Mouse (Mus musculus) natural killer cell, adult 2 months (primary cell): Measurements from ENCODE around the gene Tbc1d30.
A peak's percentile ranks its signal among the peaks of the same experiment; 100 is the strongest.

ENCODE experiments used
- DNase-seq, 2 experiments: peaks; one replicate each; pipeline ENCODE4 v3.0.0; 2022; ENCODE audit warnings: low spot score in 2 of 2

Gene Tbc1d30

DNA sequence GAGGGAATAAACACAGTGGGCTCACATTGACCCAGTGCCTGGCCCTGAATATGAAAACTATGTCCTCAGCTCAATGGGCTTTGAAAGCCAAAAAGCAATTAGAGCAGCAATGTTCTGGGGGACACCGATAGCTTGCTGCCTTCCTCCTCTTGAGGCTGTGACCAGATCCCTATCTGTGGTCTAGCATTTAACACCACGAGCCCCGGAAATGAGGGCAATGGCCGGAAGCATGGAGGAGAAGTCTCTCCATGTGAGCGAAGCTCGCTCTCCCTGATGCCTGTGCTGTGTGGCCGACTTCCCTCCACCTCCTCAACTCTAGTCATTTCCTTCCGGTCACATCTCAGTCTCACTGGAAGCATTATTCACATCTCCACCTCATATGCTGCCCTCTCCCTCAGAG, 82.3 kb downstream of the Tbc1d30 start:
- DNase-seq, result peak in 1 of 2 experiments; percentile 22

GRCm38 (mm10) chr10:121264204-121264575, 86.9 kb downstream of the Tbc1d30 start:
- no peak for DNase-seq

DNA sequence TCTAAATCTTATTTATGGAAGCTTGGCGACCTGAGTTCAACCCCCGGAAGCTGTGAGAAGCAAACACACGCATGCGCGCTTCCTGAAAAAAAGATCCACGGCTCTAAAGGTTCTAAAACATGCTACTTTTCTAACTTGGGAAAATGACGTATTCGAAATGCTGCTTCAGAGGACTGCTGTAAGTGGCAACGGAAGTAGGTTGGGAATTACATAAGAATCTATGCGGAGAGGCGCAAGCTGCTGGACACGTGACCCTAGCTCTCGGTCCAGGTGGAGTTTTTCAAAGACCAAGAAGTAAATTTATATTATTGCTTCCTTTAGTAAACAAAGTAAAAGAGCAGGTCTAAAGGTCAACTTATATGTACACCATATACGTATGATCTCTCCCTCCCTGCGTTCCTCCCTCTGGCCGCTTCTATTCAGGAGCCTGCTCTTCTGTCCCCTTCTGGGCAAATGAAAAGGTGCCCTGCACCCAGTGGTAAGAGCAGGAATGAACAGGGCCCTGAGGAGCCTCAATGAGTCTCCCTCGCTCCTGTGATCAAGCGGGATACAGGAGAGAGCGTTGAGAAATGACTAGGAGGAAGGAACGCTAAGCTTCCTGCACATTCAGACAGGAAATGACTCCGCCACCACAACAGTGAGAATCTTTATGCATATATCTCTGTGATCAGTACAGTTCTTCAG, 87.4 kb downstream of the Tbc1d30 start:
- no peak for DNase-seq

- DNase-seq, result no peak
These were observed 88.9 kb downstream of the Tbc1d30 start for GRCm38 (mm10) chr10:121262206-121262605.

- DNase-seq, result no peak
These were observed 90.0 kb downstream of the Tbc1d30 start for GRCm38 (mm10) chr10:121261036-121261592.

GRCm38 (mm10) chr10:121256115-121256825, 94.8 kb downstream of the Tbc1d30 start:
- peak; percentile 46 to 50 for DNase-seq

GRCm38 (mm10) chr10:121255465-121255864, 95.6 kb downstream of the Tbc1d30 start:
- no peak for DNase-seq

DNA sequence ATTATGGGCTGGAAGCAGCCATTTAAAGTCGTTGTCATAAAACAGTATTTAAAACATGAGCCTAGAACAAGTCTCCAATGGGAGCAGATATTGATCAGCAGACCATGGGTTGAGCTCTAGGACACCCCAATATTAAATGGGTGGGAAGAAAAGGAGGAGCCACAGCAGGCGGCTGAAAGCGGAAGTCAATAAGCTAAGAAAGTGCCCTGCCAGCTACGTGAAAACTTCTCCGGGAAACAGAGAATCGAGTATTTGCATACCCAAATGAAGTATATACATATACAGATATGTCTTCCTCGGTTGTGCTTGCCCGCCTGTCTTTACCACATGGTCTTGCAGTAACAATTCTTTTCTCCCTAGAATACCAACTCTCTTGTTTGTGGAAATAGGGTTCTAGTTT, 96.7 kb downstream of the Tbc1d30 start:
- no peak for DNase-seq

- no peak for DNase-seq
These were observed 98.3 kb downstream of the Tbc1d30 start for GRCm38 (mm10) chr10:121252781-121253180.

- DNase-seq, result no peak
These were observed 99.9 kb downstream of the Tbc1d30 start for GRCm38 (mm10) chr10:121251191-121251590.

DNA sequence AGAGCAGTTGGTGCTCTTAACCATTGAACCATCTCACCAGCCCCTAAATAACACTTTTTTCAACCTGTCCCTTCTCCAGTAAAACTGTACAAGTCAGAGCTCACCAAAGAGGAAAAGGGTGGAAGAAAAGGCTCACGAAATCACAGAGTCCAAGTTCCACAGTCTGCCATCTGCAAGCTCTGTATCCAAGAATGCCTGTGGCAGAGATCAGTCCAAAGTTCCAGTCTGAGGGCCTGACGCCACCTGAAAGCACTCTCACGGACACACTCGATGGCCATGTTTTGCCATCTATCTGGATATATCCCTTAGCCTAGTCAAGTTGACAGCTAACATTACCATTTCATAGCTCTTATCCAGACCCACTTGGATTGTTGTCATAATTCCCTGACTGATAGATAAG, 101.3 kb downstream of the Tbc1d30 start:
- no peak for DNase-seq

GRCm38 (mm10) chr10:121247545-121247944, 103.5 kb downstream of the Tbc1d30 start:
- DNase-seq, result no peak

- DNase-seq, result no peak
These were observed 104.1 kb downstream of the Tbc1d30 start for GRCm38 (mm10) chr10:121246971-121247370.

GRCm38 (mm10) chr10:121243373-121244207, 107.5 kb downstream of the Tbc1d30 start:
- DNase-seq, result no peak

GRCm38 (mm10) chr10:121242596-121242995, 108.5 kb downstream of the Tbc1d30 start:
- no peak for DNase-seq

DNA sequence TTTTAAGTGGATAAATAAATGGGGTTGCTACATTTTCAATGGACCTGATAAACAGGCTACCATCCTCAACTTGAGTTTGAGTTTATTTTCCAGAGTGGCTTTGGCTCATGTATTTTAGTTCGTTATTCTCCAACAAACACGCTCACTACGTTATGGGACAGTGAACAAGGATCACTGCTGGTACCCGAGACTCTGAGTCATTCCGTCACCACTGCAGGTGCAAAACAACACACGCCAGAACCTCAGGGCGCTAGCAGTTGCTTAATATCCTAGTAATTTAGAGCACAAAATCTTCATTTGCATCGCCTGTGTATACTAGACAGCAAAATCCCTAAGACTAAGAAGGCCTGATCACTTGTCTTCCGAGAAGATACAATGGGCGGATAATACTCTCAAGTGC, 112.0 kb downstream of the Tbc1d30 start:
- no peak for DNase-seq

DNA sequence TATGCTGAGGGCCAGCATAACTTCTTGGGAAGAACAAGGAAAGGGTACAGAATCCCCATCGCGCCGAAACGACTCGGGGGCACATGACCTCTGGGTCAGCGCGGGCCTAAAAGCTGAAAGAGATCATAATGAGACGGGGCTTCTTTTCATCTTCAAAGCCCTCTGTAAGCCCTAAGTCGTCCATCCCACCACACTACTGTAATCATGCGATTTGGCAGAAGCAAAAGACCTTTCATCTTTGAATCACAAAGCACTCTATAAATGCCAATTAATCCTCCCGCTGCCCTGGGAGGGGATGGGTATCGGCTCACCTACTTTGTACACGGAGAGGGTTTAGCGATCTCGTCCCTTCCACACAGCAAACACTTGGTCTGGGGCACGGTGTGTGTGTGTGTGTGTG, 112.5 kb downstream of the Tbc1d30 start:
- DNase-seq, result no peak

DNA sequence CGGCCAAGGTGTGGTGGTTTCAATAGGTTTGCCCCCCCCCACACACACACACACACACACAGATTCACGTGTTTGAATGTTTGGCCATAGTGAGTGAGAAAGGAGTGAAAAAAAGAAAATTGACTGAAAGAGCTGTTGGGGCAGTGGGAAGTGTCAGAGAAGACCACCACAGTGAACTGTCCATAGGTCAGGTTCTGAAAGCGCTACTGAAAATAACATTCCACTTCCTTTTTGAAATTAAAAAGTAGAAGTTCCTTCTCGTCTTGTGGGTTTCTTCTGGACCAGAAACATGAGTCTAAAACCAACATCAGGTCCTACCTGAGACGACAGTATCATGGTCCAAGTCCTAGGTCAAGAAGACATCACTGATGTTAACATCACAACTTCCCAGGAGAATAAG, 113.7 kb downstream of the Tbc1d30 start:
- no peak for DNase-seq

DNA sequence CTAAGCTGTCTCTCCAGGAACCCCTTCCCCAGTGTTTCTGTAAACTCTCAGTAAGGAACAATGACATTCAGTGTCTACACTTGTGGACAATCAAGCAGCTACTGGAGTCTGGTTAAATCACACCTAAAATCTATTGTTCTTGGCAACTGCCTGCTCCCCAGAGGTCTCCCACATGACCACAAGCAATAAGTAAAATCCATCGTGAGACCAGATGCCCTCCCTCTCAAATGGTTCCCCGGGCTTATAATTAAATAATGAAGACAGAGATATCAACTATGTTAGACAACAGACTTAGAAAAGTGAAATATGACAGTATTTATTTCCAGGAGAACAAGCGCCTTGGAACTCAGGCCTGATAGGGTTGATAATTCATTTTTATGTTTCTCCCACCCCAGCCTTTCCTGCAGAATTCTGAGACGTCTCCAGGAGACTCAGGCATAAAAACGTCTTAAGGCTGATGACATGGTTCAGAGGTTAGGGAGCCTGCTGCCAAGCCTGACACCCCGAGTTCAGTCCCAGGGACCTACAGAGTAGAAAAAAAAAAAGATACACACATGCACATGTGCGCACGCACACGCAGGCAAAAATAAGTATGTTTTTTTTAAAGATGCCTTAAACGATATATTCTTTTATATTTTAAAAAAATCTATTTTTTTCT, 115.8 kb downstream of the Tbc1d30 start:
- DNase-seq, result no peak

DNA sequence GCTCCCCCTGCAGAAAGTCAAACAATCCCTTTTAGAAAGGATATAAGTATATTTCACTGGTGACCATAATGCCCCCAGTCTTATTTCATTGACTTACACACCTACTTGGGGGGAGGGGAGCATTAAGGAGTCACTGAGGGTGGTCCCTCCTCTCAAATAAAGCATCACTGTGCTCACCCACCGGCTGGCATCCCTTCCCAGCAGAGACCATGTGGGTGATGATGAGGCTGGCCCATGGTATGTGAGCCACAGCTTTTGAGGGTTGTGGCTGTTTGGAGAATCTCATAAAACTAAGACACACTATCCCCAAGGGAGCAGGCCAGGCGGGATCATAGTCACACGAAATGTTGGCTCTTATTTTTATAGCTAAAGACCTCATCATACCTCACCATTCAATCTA, 116.6 kb downstream of the Tbc1d30 start:
- DNase-seq, result no peak

DNA sequence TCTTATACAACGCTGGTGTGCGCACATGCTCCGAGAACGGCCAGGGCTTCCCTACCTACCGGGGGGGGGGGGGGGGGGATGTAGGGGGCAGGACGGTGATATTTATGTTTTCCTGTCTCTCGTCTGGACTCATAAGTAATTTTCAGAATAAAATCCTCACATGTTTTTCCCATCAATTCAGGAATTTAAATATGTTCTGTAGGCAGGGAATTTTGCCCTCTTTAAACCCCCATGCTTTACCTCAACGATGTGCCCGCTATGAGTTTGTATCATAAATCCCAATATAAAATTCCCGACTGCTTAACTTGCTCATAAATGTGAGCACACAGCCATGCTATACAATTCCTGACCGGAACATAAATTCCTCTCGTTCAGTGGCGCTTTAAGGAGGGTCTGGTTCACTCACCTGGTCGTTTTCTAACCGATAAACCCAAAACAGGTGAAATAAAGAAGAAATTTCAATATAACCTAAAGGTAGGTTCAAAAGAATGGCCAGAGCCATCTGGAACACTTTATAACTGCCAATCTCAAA, 122.6 kb downstream of the Tbc1d30 start:
- DNase-seq, result no peak
